Mouse (Mus musculus) liver, embryonic 11.5 days (tissue): ENCODE data around the gene Rbp7. TPM values are rescaled to one million over a fixed set of nuclear protein-coding genes. Genes with fewer than 3 reads are reported as not detected.

Experiments used
- ATAC-seq: fragments of 200-750 bp; cut with Nextera tagmentation; replicated peaks from 2 replicates; pipeline ENCODE4 v1.8.0; 2017; ENCODE audit warnings: moderate number of reproducible peaks, mild to moderate bottlenecking, moderate TSS enrichment, moderate library complexity; ENCODE audit not compliant: low FRiP score
- DNase-seq: peaks from one replicate; pipeline ENCODE4 v3.0.0-alpha.2; 2017; ENCODE audit warnings: low spot score
- H3K27ac ChIP-seq: fragments of 300-500 bp; sonication (generic); 2 replicates; pipeline ENCODE4 v1.5.1; 2014; ENCODE audit warnings: mild to moderate bottlenecking, low read depth, low read length, control low read depth
- H3K27me3 ChIP-seq: fragments of 300-500 bp; sonication (generic); replicated peaks from 2 replicates; pipeline ENCODE4 v1.6.1; 2014; ENCODE audit warnings: low read length, mixed read lengths; ENCODE audit not compliant: control insufficient read depth, insufficient read depth
- H3K36me3 ChIP-seq: fragments of 300-500 bp; sonication (generic); 2 replicates; pipeline ENCODE4 v1.6.1; 2014; ENCODE audit warnings: mild to moderate bottlenecking, low read length, moderate library complexity, mixed read lengths; ENCODE audit not compliant: control insufficient read depth, insufficient read depth
- H3K4me1 ChIP-seq: fragments of 300-500 bp; sonication (generic); replicated peaks from 2 replicates; pipeline ENCODE4 v1.6.1; 2014; ENCODE audit warnings: low read length, mixed read lengths; ENCODE audit not compliant: control insufficient read depth, insufficient read depth
- H3K4me2 ChIP-seq: fragments of 300-500 bp; sonication (generic); 2 replicates; pipeline ENCODE4 v1.6.1; 2014; ENCODE audit warnings: mild to moderate bottlenecking, control low read depth, moderate library complexity
- H3K4me3 ChIP-seq: fragments of 300-500 bp; sonication (generic); 2 replicates; pipeline ENCODE4 v1.5.1; 2014; ENCODE audit warnings: low read depth, low read length, control low read depth
- H3K9ac ChIP-seq: fragments of 300-500 bp; sonication (generic); 2 replicates; pipeline ENCODE4 v1.6.1; 2014; ENCODE audit warnings: low read depth, low read length, control low read depth
- H3K9me3 ChIP-seq: fragments of 300-500 bp; sonication (generic); 2 replicates; pipeline ENCODE4 v1.6.1; 2016; ENCODE audit warnings: low read length, inconsistent platforms, mixed read lengths; ENCODE audit not compliant: control insufficient read depth
- WGBS: fragments of 180-500 bp; shearing (Covaris S2); extraction: QIAGEN DNeasy Blood & Tissue Kit; methylation state at CpG from one replicate; pipeline ENCODE4 v1.1.7; 2014; 5-methylcytosine and 5-hydroxymethylcytosine counted together
- polyA plus RNA-seq: library from polyadenylated mRNA; unstranded; fragments of >200 nt; fragmentation: Nextera tagmentation; extraction: Ambion mirVana; gene quantifications from 2 replicates; pipeline ENCODE4 v1.2.1, GENCODE M21; 2014

Rbp7 gene
- polyA plus RNA-seq, 1 experiment from 2014 or later: not detected

GRCm38 (mm10) chr4:149407461-149407860 is 47.3 kb downstream of the Rbp7 start:
- Histone ChIP-seq H3K36me3 (peaks cover 5% of the 10 kb centered on the region), H3K4me1 (peaks cover 40% of the 10 kb centered on the region), H3K4me3 (no peak overlapping the region), H3K27ac (0 out of 2 replicates have a peak overlapping the region, but pooled peaks have one; percentile 21), H3K4me2 (no peak overlapping the region), H3K9ac (no peak overlapping the region), H3K9me3 (no peaks in the 10 kb centered on the region), H3K27me3 (no peaks in the 10 kb centered on the region)
- ATAC-seq: no peak
- no peak for DNase-seq
- 74% methylated on average over 5 of the region's 5 CpGs for WGBS

DNA sequence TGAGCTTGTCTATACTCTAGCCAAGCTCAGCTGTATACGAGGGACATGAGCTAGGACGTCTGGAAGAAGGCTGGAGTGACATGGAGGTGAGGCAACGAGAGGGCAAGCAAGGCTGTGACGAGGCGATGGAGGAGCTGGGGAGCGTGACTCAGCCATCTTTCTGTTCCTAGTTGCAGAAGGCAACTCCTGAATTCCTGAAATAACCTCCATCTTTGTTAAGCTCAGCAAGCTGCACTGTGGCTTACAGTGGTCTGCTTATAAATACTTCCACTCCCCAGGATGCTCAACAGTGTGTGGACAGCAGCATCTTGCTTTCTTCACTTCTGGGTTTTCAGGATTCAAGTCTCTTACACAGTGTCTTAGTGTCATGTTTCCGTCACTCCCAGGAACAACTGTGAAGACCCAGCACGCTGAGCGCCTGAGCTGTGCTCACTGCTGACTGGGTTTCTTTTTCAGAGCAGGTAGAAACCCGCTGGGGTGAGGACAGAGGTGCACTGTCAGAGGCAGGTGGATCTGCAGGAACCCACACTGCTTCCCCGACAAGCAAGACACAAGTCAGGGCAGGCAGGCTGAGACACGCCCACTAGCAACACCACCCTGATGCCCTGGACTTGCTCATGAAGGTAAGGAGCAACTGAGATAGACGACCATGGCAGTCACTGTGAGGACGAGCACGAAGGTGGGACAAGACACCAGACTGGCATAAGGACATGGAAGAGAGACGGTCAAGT is 48.9 kb downstream of the Rbp7 start:
- Histone ChIP-seq H3K36me3 (no peaks in the 10 kb centered on the region), H3K4me2 (no peak overlapping the region), H3K27me3 (no peaks in the 10 kb centered on the region), H3K27ac (no peak overlapping the region), H3K4me1 (peaks cover 45% of the 10 kb centered on the region), H3K9ac (no peak overlapping the region), H3K9me3 (no peaks in the 10 kb centered on the region), H3K4me3 (no peak overlapping the region)
- 79% methylated on average over 16 of the region's 16 CpGs for WGBS
- DNase-seq: no peak
- ATAC-seq: no peak

GRCm38 (mm10) chr4:149404640-149405465 is 49.9 kb downstream of the Rbp7 start:
- H3K4me1 ChIP-seq: peaks cover 46% of the 10 kb centered on the region
- H3K27me3 ChIP-seq: no peaks in the 10 kb centered on the region
- no peak overlapping the region for H3K4me3 ChIP-seq
- no peak for DNase-seq
- WGBS: 84% methylated on average over 19 of the region's 19 CpGs
- no peak overlapping the region for H3K4me2 ChIP-seq
- no peaks in the 10 kb centered on the region for H3K9me3 ChIP-seq
- H3K27ac ChIP-seq: no peak overlapping the region
- no peak overlapping the region for H3K9ac ChIP-seq
- ATAC-seq: no peak
- no peaks in the 10 kb centered on the region for H3K36me3 ChIP-seq

GRCm38 (mm10) chr4:149403037-149403436 is 51.7 kb downstream of the Rbp7 start:
- WGBS: 43% methylated on average over 6 of the region's 6 CpGs
- no peaks in the 10 kb centered on the region for H3K9me3 ChIP-seq
- H3K27ac ChIP-seq: no peak overlapping the region
- no peak overlapping the region for H3K4me3 ChIP-seq
- H3K4me2 ChIP-seq: no peak overlapping the region
- DNase-seq: no peak
- no peak overlapping the region for H3K9ac ChIP-seq
- no peaks in the 10 kb centered on the region for H3K27me3 ChIP-seq
- H3K36me3 ChIP-seq: no peaks in the 10 kb centered on the region
- ATAC-seq: no peak
- peaks cover 52% of the 10 kb centered on the region for H3K4me1 ChIP-seq

- no peaks in the 10 kb centered on the region for H3K27me3 ChIP-seq
- H3K9me3 ChIP-seq: no peaks in the 10 kb centered on the region
- no peak overlapping the region for H3K4me3 ChIP-seq
- peaks cover 52% of the 10 kb centered on the region for H3K4me1 ChIP-seq
- WGBS: 73% methylated on average over 8 of the region's 8 CpGs
- H3K27ac ChIP-seq: no peak overlapping the region
- no peak overlapping the region for H3K9ac ChIP-seq
- no peak overlapping the region for H3K4me2 ChIP-seq
- ATAC-seq (no peak), DNase-seq (no peak)
- no peaks in the 10 kb centered on the region for H3K36me3 ChIP-seq
Observed at GRCm38 (mm10) chr4:149401591-149401982, 53.2 kb downstream of the Rbp7 start.

DNA sequence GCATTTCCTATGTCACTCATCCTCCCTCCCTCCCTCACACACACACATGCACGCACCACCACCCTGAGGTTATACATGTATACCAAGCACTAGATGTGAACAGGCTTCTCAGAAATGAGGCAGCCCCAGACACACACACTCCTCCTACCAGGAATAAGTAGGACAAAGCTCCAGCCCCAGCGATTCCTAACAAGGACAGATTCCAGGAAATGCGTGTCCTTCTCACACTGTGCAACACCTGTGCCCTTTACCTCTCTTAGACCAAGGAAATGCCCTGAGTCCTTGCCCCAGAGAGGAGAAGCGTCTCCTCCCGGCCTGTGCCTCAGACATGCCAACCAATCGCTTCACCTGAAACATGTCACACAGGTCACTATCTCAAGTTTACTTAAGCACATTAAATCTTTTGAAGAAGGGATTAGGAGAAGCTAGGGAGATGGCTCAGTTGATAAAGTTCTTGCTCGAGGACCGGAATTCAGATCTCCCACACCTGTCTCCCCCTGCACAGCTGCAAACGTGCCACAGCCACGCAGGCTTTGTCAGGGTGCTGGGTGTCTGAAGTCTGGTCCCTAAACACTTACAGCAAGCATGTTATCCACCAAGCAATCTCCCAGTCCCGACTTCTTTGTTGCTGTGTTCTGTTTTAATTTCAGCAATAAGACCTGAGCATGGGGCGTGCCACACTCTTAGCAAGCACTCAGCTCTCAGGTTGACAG is 53.7 kb downstream of the Rbp7 start:
- 73% methylated on average over 12 of the region's 12 CpGs for WGBS
- Histone ChIP-seq H3K27ac (no peak overlapping the region), H3K4me2 (no peak overlapping the region)

More for the DNA sequence above, 53.7 kb downstream of the Rbp7 start:
- Histone ChIP-seq H3K27me3 (no peaks in the 10 kb centered on the region), H3K36me3 (no peaks in the 10 kb centered on the region), H3K4me3 (no peak overlapping the region), H3K4me1 (peaks cover 54% of the 10 kb centered on the region), H3K9me3 (no peaks in the 10 kb centered on the region), H3K9ac (no peak overlapping the region)
- DNase-seq (no peak), ATAC-seq (no peak)

Other genes with a start within 250 kb of the Rbp7 start
- 13.9 and 14.8 TPM in 2 replicates for gene Kif1b, start 147.3 kb downstream of the Rbp7 start, polyA plus RNA-seq
- 35.0 and 37.4 TPM in 2 replicates for gene Ube4b, start 28.2 kb downstream of the Rbp7 start, polyA plus RNA-seq
- gene Tmem274, start 22.4 kb upstream of the Rbp7 start, polyA plus RNA-seq: 0.31 TPM in 1 of 2 replicates, not detected in the other
- gene Nmnat1, start 30.2 kb upstream of the Rbp7 start, polyA plus RNA-seq: 13.0 and 14.3 TPM in 2 replicates
- gene Lzic, start 30.3 kb upstream of the Rbp7 start, polyA plus RNA-seq: 41.8 and 43.6 TPM in 2 replicates
- gene Ctnnbip1, start 63.3 kb upstream of the Rbp7 start, polyA plus RNA-seq: 21.4 and 24.6 TPM in 2 replicates
- 7.8 and 7.9 TPM in 2 replicates for gene Clstn1, start 131.5 kb upstream of the Rbp7 start, polyA plus RNA-seq
- 12.6 and 12.9 TPM in 2 replicates for gene Pik3cd, start 247.6 kb upstream of the Rbp7 start, polyA plus RNA-seq